ENCODE assay signal across 14 mouse cellular contexts in the genomic region with DNA sequence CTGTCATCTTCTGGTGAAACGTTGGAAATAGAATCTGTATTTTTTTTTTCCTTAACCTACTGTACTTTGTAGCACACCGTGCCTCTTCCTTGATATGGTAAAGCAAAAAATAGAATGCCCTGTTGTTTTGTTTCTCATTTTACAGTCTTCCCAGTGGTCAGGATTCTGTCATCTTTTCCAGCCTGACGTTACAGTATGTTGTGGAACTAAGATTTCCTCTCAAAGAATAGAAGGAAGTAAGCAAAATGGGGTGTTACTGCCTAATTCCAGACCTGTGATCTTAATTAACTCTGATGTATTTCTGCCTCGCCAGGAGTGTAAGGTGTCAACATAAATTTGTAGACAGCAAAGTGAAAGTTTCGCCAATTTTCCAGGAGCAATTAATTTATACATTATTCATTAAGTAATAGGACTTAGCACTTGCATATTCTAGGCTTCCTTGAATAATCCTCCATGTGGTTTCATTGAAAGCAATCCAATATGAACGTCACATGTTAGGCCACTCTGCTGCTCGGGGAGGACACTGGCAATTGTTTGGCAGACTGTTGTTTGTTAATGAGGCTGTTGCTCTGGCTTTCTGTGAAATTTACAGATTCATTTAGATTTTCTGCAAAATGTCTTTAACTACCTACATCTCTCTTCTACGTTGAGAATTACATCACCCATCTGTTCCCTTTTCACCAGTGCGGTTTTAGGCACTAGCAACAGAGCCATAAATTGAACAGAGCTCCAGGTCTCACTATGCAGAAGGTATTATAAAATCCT. TPM values are rescaled to one million over a fixed set of nuclear protein-coding genes. Genes with fewer than 3 reads are reported as not detected.
DNase-seq lines count a peak whose midpoint lies in the region; ATAC-seq and TF ChIP-seq lines count a peak whose summit lies in the region.
"Had no signal": no experiment of that assay in that cellular context is flagged by ENCODE, and none has a peak within 500 bp of the region (broad histone marks: within the 10 kb centered on the region; RNA-seq: fewer than 3 reads in every experiment).

No protein-coding gene starts in this region.

- TF ChIP-seq POLR2A in CH12.LX (IDR thresholded peaks at IDR 0.05; ENCODE audit: low read depth, low read length), result no peak

- dilution Hi-C loops in CH12.LX (cut with MboI; ENCODE audit: extremely low pct_ligation_motif_present, extremely low pct_unique_long_range_greater_than_20kb, low sequenced_read_pairs), result no loop called here

- no peaks in the 10 kb centered on the region for H3K36me3 ChIP-seq in forebrain, embryonic 15.5 days
- H3K36me3 ChIP-seq in forebrain, embryonic 11.5 days (ENCODE audit: control insufficient read depth, insufficient read depth, low read length), result no peaks in the 10 kb centered on the region
- no peaks in the 10 kb centered on the region for H3K36me3 ChIP-seq in CH12.LX (replicated peaks in 1 of 2; ENCODE audit: control insufficient read depth in 1 of 2, insufficient read depth in 1 of 2, low read length in 1 of 2)
- no peaks in the 10 kb centered on the region for H3K36me3 ChIP-seq in heart, embryonic 15.5 days

- no peak overlapping the region for H3K4me2 ChIP-seq in forebrain, embryonic 15.5 days (replicated peaks)
- no peak overlapping the region for H3K4me2 ChIP-seq in forebrain, embryonic 11.5 days (ENCODE audit: low read depth, low read length, severe bottlenecking)
- peak overlapping the region; percentile 2; the same call in 1 of the 2 replicates for H3K4me2 ChIP-seq in CH12.LX (ENCODE audit: insufficient read depth, low read depth, poor library complexity, severe bottlenecking)
- no peak overlapping the region for H3K4me2 ChIP-seq in heart, embryonic 15.5 days

- TF ChIP-seq CTCF in layer of hippocampus, adult 2 months (conservative IDR thresholded peaks at IDR 0.05), result no peak
- no peak for TF ChIP-seq CTCF in CH12.LX (conservative IDR thresholded peaks at IDR 0.05 in 1 of 2, IDR thresholded peaks at IDR 0.05 in 1 of 2; ENCODE audit: low read depth in 2 of 2, low read length in 2 of 2)

- H3K4me3 ChIP-seq in forebrain, embryonic 15.5 days, result no peak overlapping the region
- H3K4me3 ChIP-seq in forebrain, embryonic 11.5 days (ENCODE audit: low read depth, low read length), result no peak overlapping the region
- no peak overlapping the region for H3K4me3 ChIP-seq in layer of hippocampus, adult 2 months
- no peak overlapping the region for H3K4me3 ChIP-seq in CH12.LX (replicated peaks in 1 of 3; ENCODE audit: low read depth in 2 of 3, low read length in 2 of 3, poor library complexity in 1 of 3)
- H3K4me3 ChIP-seq in heart, embryonic 15.5 days, result no peak overlapping the region

- TF ChIP-seq RAD21 in CH12.LX (IDR thresholded peaks at IDR 0.05; ENCODE audit: low read depth, low read length), result no peak

- 41% methylated on average over 9 of the region's 9 CpGs for WGBS in forebrain, embryonic 15.5 days
- 73% methylated on average over 9 of the region's 9 CpGs for WGBS in forebrain, embryonic 11.5 days
- WGBS in heart, embryonic 15.5 days, result 55% methylated on average over 9 of the region's 9 CpGs

- H3K27me3 ChIP-seq in forebrain, embryonic 15.5 days, result no peaks in the 10 kb centered on the region
- H3K27me3 ChIP-seq in forebrain, embryonic 11.5 days (ENCODE audit: control insufficient read depth, insufficient read depth, low read length), result no peaks in the 10 kb centered on the region
- H3K27me3 ChIP-seq in CH12.LX (replicated peaks), result no peaks in the 10 kb centered on the region
- H3K27me3 ChIP-seq in heart, embryonic 15.5 days, result no peaks in the 10 kb centered on the region

- H3K79me2 ChIP-seq in CH12.LX (replicated peaks; ENCODE audit: control insufficient read depth, extremely low read depth, insufficient read depth, poor library complexity, severe bottlenecking), result no peaks in the 10 kb centered on the region

- TF ChIP-seq EP300 in CH12.LX (IDR thresholded peaks at IDR 0.05; ENCODE audit: low read length), result peak; percentile 7; the same call in 1 of the 2 replicates

- H3K4me1 ChIP-seq in forebrain, embryonic 15.5 days, result peaks cover 4% of the 10 kb centered on the region; the same call in 1 of the 2 replicates
- H3K4me1 ChIP-seq in forebrain, embryonic 11.5 days (replicated peaks; ENCODE audit: control insufficient read depth, insufficient read depth, low read length), result no peaks in the 10 kb centered on the region
- peaks cover 0 to 6% of the 10 kb centered on the region in 2 experiments; a peak in 1 of 4 replicates for H3K4me1 ChIP-seq in CH12.LX (ENCODE audit: control insufficient read depth in 1 of 2, insufficient read depth in 2 of 2)
- H3K4me1 ChIP-seq in heart, embryonic 15.5 days (replicated peaks), result no peaks in the 10 kb centered on the region

- H3K9ac ChIP-seq in forebrain, embryonic 15.5 days (replicated peaks), result no peak overlapping the region
- H3K9ac ChIP-seq in forebrain, embryonic 11.5 days (ENCODE audit: low read length), result no peak overlapping the region
- no peak overlapping the region for H3K9ac ChIP-seq in CH12.LX (ENCODE audit: insufficient read depth, low read depth)
- H3K9ac ChIP-seq in heart, embryonic 15.5 days, result no peak overlapping the region
- H3K9ac ChIP-seq: liver, embryonic 14.5 days had no signal

- in situ Hi-C loops in CH12.LX (cut with MboI; ENCODE audit: low pct_ligation_motif_present, low pct_unique_long_range_greater_than_20kb, low sequenced_read_pairs), result no loop called here

- peak; percentile 46; the same call in 1 of the 2 replicates for ATAC-seq in forebrain, embryonic 15.5 days (replicated peaks)
- ATAC-seq in forebrain, embryonic 11.5 days (replicated peaks; ENCODE audit: low FRiP score), result no peak
- no peak for ATAC-seq in heart, embryonic 15.5 days (replicated peaks; ENCODE audit: insufficient number of reproducible peaks, insufficient read depth, low FRiP score, low read depth)
- ATAC-seq: intestine, embryonic 16.5 days; midbrain, embryonic 16.5 days had no signal

- DNase-seq in forebrain, embryonic 11.5 days (ENCODE audit: low spot score), result no peak
- peak; percentile 13 to 16 for DNase-seq in layer of hippocampus, adult 2 months (ENCODE audit: low spot score in 2 of 2)
- no peak for DNase-seq in layer of hippocampus, postnatal 36 days
- DNase-seq in CH12.LX (ENCODE audit: extremely low read depth), result no peak
- DNase-seq in cerebellum, postnatal 36 days, result no peak
- DNase-seq in ovary, postnatal 36 days (ENCODE audit: low spot score), result no peak
- DNase-seq: cerebellum, adult 9-11 months; kidney, postnatal 25 days; lung, postnatal 14 days had no signal

- H3K27ac ChIP-seq in forebrain, embryonic 15.5 days (replicated peaks), result no peak overlapping the region
- no peak overlapping the region for H3K27ac ChIP-seq in forebrain, embryonic 11.5 days (ENCODE audit: low read depth, low read length)
- peak overlapping the region; percentile 19; the same call in 1 of the 2 replicates for H3K27ac ChIP-seq in layer of hippocampus, adult 2 months
- H3K27ac ChIP-seq in CH12.LX (ENCODE audit: insufficient read depth, low read depth), result no peak overlapping the region
- H3K27ac ChIP-seq in heart, embryonic 15.5 days, result peak overlapping the region; percentile 46
- H3K27ac ChIP-seq: liver, embryonic 14.5 days had no signal

- H3K9me3 ChIP-seq in forebrain, embryonic 15.5 days, result no peaks in the 10 kb centered on the region
- H3K9me3 ChIP-seq in forebrain, embryonic 11.5 days (ENCODE audit: control insufficient read depth, low read length), result no peaks in the 10 kb centered on the region
- H3K9me3 ChIP-seq in CH12.LX (replicated peaks; ENCODE audit: low read length), result no peaks in the 10 kb centered on the region
- H3K9me3 ChIP-seq in heart, embryonic 15.5 days (replicated peaks), result no peaks in the 10 kb centered on the region

TF ChIP-seq in CH12.LX, 34 proteins besides CTCF, POLR2A, EP300 and RAD21:
- TF ChIP-seq MAX (IDR thresholded peaks at IDR 0.05; ENCODE audit: low read length) (no peak), IRF4 (IDR thresholded peaks at IDR 0.05; ENCODE audit: low read depth, low read length) (no peak), JUND (conservative IDR thresholded peaks at IDR 0.05; ENCODE audit: low read depth, low read length) (no peak), NELFE (IDR thresholded peaks at IDR 0.05; ENCODE audit: low read depth, low read length) (no peak), SIN3A (IDR thresholded peaks at IDR 0.05; ENCODE audit: low read length) (no peak), ZC3H11A (IDR thresholded peaks at IDR 0.05; ENCODE audit: low read depth, low read length) (no peak), PAX5 (IDR thresholded peaks at IDR 0.05; ENCODE audit: low read length) (no peak)

RNA-seq across cellular contexts. Expression of a gene that starts 4.7 kb away (rescaled TPM):
- 20.4 and 22.5 TPM in 2 replicates for polyA plus RNA-seq in forebrain, embryonic 15.5 days (2015; fragmentation: Nextera tagmentation; extraction: Ambion mirVana)
- polyA plus RNA-seq in forebrain, embryonic 11.5 days (2014; fragmentation: Nextera tagmentation; extraction: Ambion mirVana), result 22.9 and 27.6 TPM in 2 replicates
- total RNA-seq in layer of hippocampus, adult 2 months (2021), result 10 to 100 TPM; 90.9 to 94.0 TPM
- total RNA-seq in layer of hippocampus, postnatal 36 days (2021), result 10 to 100 TPM; 84.3 to 89.6 TPM
- 11.9 and 12.8 TPM in 2 replicates for total RNA-seq in CH12.LX (2012; rRNA removed)
- total RNA-seq in CH12.LX (2014; rRNA removed), result 11.1 and 11.6 TPM in 2 replicates
- 24.7 and 25.9 TPM in 2 replicates for polyA plus RNA-seq in CH12.LX (2012; ENCODE audit: insufficient read length, low read depth)
- 13.4 and 18.3 TPM in 2 replicates for polyA plus RNA-seq in heart, embryonic 15.5 days (2015; fragmentation: Nextera tagmentation; extraction: Ambion mirVana)

RNA-seq across cellular contexts. Expression of a gene that starts 27.3 kb away (rescaled TPM):
- 17.7 and 22.4 TPM in 2 replicates for polyA plus RNA-seq in forebrain, embryonic 15.5 days (2015; fragmentation: Nextera tagmentation; extraction: Ambion mirVana)
- 77.6 and 90.4 TPM in 2 replicates for polyA plus RNA-seq in forebrain, embryonic 11.5 days (2014; fragmentation: Nextera tagmentation; extraction: Ambion mirVana)
- total RNA-seq in layer of hippocampus, adult 2 months (2021), result 1 to 10 TPM in 1 of 2 experiments, under 1 TPM in 1; 0.52 to 1.6 TPM
- total RNA-seq in layer of hippocampus, postnatal 36 days (2021), result under 1 TPM; 0.37 to 0.86 TPM
- total RNA-seq in CH12.LX (2012; rRNA removed), result 48.9 and 50.8 TPM in 2 replicates
- 53.5 and 59.9 TPM in 2 replicates for total RNA-seq in CH12.LX (2014; rRNA removed)
- 57.0 and 62.9 TPM in 2 replicates for polyA plus RNA-seq in CH12.LX (2012; ENCODE audit: insufficient read length, low read depth)
- 29.0 and 34.2 TPM in 2 replicates for polyA plus RNA-seq in heart, embryonic 15.5 days (2015; fragmentation: Nextera tagmentation; extraction: Ambion mirVana)

Comparison
In these comparisons a context has a peak if more than half of its experiments do, and no peak if none do; other contexts are left out.
1. DNase-seq: peak in layer of hippocampus, adult 2 months (2 of 2); none in forebrain, embryonic 11.5 days (single experiment), layer of hippocampus, postnatal 36 days (0 of 2), CH12.LX (single experiment), cerebellum, postnatal 36 days (0 of 2) and ovary, postnatal 36 days (single experiment).
2. H3K27ac ChIP-seq: peak in layer of hippocampus, adult 2 months (single experiment) and heart, embryonic 15.5 days (single experiment); none in forebrain, embryonic 15.5 days (single experiment), forebrain, embryonic 11.5 days (single experiment) and CH12.LX (single experiment).